Mouse (Mus musculus) gonadal fat pad, adult 2 months (tissue): Measurements from ENCODE around the gene Chrnd. TPM values are rescaled to one million over a fixed set of nuclear protein-coding genes. Genes with fewer than 3 reads are reported as not detected.

ENCODE experiments used
- DNase-seq: peaks from one replicate; pipeline ENCODE4 v3.0.0-alpha.2; 2012; ENCODE audit warnings: low read depth
- polyA plus RNA-seq: library from polyadenylated mRNA; depleted of rRNA; stranded (reverse); fragments of >200 nt; gene quantifications from 2 replicates; pipeline ENCODE4 v1.2.3, GENCODE M21; 2012; rRNA removed

The Chrnd gene
- polyA plus RNA-seq, 1 experiment = 0.03 TPM

DNA sequence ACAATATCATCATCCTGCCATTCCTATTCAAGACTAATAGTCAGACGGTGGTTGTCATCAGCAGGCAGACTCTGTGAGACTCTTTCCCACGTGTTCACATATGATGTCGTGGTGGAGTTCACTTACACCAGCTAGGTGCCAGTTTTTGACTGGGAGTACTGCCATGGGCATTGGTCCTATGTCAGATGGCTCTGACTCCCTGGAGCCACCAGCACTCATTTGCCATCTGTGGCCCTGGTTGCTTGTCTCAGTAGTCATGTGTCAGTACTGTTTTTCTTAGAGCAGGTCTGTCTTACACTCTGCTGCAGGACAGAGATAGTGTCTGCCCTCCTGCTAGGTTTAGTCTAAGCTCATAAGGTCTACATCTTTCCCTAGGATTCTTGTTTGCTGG, 36.7 kb downstream of the Chrnd start:
- DNase-seq = no peak

DNA sequence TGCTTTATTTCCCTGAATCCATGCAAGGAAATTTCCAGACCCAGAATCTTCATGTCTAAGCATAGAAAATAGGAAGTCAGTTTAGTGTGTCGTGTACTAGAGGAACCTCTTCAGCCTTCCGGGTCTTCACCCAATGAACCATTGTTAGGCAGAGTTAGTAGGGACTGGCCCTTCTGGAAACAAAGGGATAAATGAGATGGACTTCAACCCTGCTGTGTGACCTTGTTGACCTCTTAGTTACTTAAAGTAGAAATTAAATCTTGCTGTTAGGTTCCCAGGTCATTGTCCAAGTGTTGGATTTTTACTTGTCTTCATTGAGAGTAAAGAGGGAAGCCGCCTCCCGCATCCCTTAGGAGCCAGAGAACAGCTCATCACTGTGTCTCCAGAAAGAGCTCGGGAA, 40.2 kb downstream of the Chrnd start:
- no peak for DNase-seq

GRCm38 (mm10) chr1:87232197-87232596, 41.8 kb downstream of the Chrnd start:
- no peak for DNase-seq

DNA sequence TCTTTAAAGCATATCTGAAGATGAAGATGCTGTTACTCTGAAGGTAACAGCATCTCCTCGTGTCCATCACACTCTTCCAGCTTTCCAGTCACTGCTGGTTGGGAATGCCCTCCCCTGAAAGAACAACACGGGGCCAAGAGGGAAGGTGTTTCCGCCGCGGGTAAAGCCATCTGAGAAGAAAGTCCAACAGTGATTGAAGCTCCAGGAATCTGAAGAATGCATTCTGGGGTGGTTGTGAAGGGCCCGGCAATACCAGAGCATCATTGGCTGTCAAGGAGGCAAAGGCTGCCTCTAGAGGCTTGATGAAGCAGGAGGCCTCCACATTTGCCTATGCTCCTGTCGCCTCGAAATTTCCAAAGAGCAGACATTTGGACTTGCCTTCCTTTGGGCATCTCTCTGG, 48.6 kb downstream of the Chrnd start:
- DNase-seq = no peak

- DNase-seq = no peak
Observed at GRCm38 (mm10) chr1:87243021-87243420, 52.6 kb downstream of the Chrnd start.

DNA sequence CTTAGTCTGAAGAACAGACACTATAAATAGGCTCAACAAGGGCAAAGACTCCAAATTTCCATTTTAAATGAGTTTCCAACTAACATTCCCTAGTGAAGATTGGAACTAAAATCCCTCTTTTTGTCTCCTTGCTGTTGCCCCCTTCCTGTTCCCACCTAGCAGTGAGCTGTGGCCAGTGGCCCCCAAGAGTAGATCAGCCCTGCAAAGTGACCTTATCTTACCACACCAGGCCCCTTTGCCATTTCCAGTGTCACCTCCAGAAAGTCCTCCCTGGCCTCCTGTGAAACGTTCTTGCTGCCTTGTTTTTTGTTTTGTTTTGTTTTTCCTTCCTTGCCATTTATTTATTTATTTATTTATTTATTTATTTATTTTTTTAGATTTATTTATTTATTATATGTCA, 55.0 kb downstream of the Chrnd start:
- DNase-seq = no peak

DNA sequence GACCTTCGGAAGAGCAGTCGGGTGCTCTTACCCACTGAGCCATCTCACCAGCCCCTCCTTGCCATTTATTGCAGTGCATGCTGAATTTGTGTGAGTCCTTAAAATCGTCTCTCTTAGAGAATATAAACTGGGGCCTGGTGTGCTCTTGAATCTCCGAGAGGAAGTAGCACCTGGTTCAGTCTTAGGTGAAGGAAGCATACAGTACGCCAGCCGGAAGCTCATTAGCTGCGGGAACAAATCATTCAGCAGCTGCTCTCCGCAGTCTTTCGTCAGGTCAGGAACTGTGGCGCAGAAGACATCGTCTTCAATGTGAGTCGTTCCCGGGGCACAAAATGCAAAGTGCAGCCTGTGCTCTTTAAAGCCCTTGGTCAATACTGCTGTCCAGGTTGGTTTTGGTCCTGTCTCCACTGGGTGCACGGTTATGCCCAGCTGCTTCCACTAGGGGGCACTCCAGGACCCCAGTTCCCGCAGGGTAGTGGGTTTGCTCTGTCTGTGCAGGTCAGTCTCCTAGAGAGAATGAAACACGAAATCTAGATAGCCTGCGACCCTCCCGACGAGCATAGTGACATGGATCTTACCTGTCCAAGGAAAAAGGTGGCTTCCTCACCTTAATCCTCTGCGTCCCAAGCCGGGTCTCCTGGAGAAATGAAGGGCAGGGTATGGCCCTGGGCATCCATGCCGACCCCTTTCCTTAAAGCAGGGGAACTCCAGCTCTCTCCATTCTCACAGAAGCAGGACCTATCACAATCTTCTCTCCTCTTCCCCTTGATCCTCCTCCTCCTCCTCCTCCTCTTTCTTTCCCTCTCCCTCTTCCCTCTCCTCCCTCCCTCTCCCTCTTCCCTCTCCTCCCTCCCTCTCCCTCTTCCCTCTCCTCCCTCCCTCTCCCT, 55.8 kb downstream of the Chrnd start:
- no peak for DNase-seq

Other genes with a start within 250 kb of the Chrnd start
- gene Alppl2, start 100.7 kb upstream of the Chrnd start, polyA plus RNA-seq = 18.2 and 22.5 TPM in 2 replicates
- 0.08 TPM in 1 of 2 replicates, not detected in the other for gene Alpi, start 89.0 kb upstream of the Chrnd start, polyA plus RNA-seq
- 0.12 and 0.41 TPM in 2 replicates for gene Akp3, start 65.6 kb upstream of the Chrnd start, polyA plus RNA-seq
- 0.15 and 0.22 TPM in 2 replicates for gene Ecel1, start 34.1 kb upstream of the Chrnd start, polyA plus RNA-seq
- 1.5 and 1.8 TPM in 2 replicates for gene Prss56, start 7.3 kb upstream of the Chrnd start, polyA plus RNA-seq
- gene Chrng, start 14.1 kb downstream of the Chrnd start, polyA plus RNA-seq = 0.22 TPM in 1 of 2 replicates, not detected in the other
- gene Eif4e2, start 23.3 kb downstream of the Chrnd start, polyA plus RNA-seq = 34.9 and 41.5 TPM in 2 replicates
- 11.3 and 11.8 TPM in 2 replicates for gene Efhd1, start 73.8 kb downstream of the Chrnd start, polyA plus RNA-seq
- 31.3 and 36.2 TPM in 2 replicates for gene Gigyf2, start 136.4 kb downstream of the Chrnd start, polyA plus RNA-seq
- not detected in 2 replicates for gene Kcnj13, start 204.1 kb downstream of the Chrnd start, polyA plus RNA-seq